Mouse (Mus musculus): ENCODE data around the gene Cib1. TPM values are rescaled to one million over a fixed set of nuclear protein-coding genes. Genes with fewer than 3 reads are reported as not detected.
A peak's percentile ranks its signal among the peaks of the same experiment; 100 is the strongest.

Gene Cib1
- polyA plus RNA-seq, 1 experiment from 2014 or later: 67.4 TPM

GRCm38 (mm10) chr7:80192226-80193061, 40.2 kb downstream of the Cib1 start:
- no peaks in the 10 kb centered on the region for H3K36me3 ChIP-seq (ENCODE audit: insufficient read depth)
- DNase-seq (peak; percentile 93), ATAC-seq (ENCODE audit: insufficient read depth) (peak; percentile 85)
- peak overlapping the region; percentile 77 for H3K27ac ChIP-seq (ENCODE audit: low read depth)
- no peak for TF ChIP-seq CTCF (IDR thresholded peaks at IDR 0.05; ENCODE audit: low read depth)
- H3K9me3 ChIP-seq (ENCODE audit: low read depth, low read length): no peaks in the 10 kb centered on the region
- H3K4me2 ChIP-seq: peak overlapping the region; percentile 65
- no peaks in the 10 kb centered on the region for H3K27me3 ChIP-seq (ENCODE audit: insufficient read depth, low read length)
- peak overlapping the region; percentile 29 for H3K4me3 ChIP-seq (ENCODE audit: low read depth, low read length)
- peak overlapping the region; percentile 24 for H3K9ac ChIP-seq
- 11% methylated on average over 16 of the region's 16 CpGs for WGBS
- peaks cover 24% of the 10 kb centered on the region for H3K4me1 ChIP-seq (ENCODE audit: insufficient read depth)

GRCm38 (mm10) chr7:80191455-80191854, 41.2 kb downstream of the Cib1 start:
- Histone ChIP-seq H3K36me3 (ENCODE audit: insufficient read depth) (no peaks in the 10 kb centered on the region), H3K9me3 (ENCODE audit: low read depth, low read length) (no peaks in the 10 kb centered on the region), H3K9ac (no peak overlapping the region), H3K27me3 (ENCODE audit: insufficient read depth, low read length) (no peaks in the 10 kb centered on the region), H3K4me3 (ENCODE audit: low read depth, low read length) (no peak overlapping the region), H3K27ac (ENCODE audit: low read depth) (peak overlapping the region; percentile 77; the same call in 1 of the 2 replicates), H3K4me1 (ENCODE audit: insufficient read depth) (peaks cover 24% of the 10 kb centered on the region), H3K4me2 (no peak overlapping the region)
- WGBS: 61% methylated on average over 5 of the region's 5 CpGs
- no peak for TF ChIP-seq CTCF (IDR thresholded peaks at IDR 0.05; ENCODE audit: low read depth)
- ATAC-seq (ENCODE audit: insufficient read depth) (peak; percentile 16; the same call in 1 of the 2 replicates), DNase-seq (peak; percentile 36)

- H3K4me3 ChIP-seq (ENCODE audit: low read depth, low read length): no peak overlapping the region
- no peaks in the 10 kb centered on the region for H3K9me3 ChIP-seq (ENCODE audit: low read depth, low read length)
- peaks cover 28% of the 10 kb centered on the region for H3K4me1 ChIP-seq (ENCODE audit: insufficient read depth)
- H3K9ac ChIP-seq: no peak overlapping the region
- H3K27ac ChIP-seq (ENCODE audit: low read depth): no peak overlapping the region; the same call in 1 of the 2 replicates
- H3K4me2 ChIP-seq: no peak overlapping the region
- H3K27me3 ChIP-seq (ENCODE audit: insufficient read depth, low read length): no peaks in the 10 kb centered on the region
- ATAC-seq (ENCODE audit: insufficient read depth) (no peak), DNase-seq (peak; percentile 55)
- 53% methylated on average over 11 of the region's 11 CpGs for WGBS
- TF ChIP-seq CTCF (IDR thresholded peaks at IDR 0.05; ENCODE audit: low read depth): no peak
- no peaks in the 10 kb centered on the region for H3K36me3 ChIP-seq (ENCODE audit: insufficient read depth)
Measured at GRCm38 (mm10) chr7:80189147-80189933, 43.3 kb downstream of the Cib1 start.

GRCm38 (mm10) chr7:80188579-80189125, 44.0 kb downstream of the Cib1 start:
- H3K4me1 ChIP-seq (ENCODE audit: insufficient read depth): peaks cover 23% of the 10 kb centered on the region
- H3K27me3 ChIP-seq (ENCODE audit: insufficient read depth, low read length): no peaks in the 10 kb centered on the region
- H3K4me2 ChIP-seq: no peak overlapping the region
- H3K36me3 ChIP-seq (ENCODE audit: insufficient read depth): no peaks in the 10 kb centered on the region
- H3K9ac ChIP-seq: no peak overlapping the region
- DNase-seq (no peak), ATAC-seq (ENCODE audit: insufficient read depth) (no peak)
- H3K9me3 ChIP-seq (ENCODE audit: low read depth, low read length): no peaks in the 10 kb centered on the region
- H3K27ac ChIP-seq (ENCODE audit: low read depth): no peak overlapping the region; the same call in 1 of the 2 replicates
- H3K4me3 ChIP-seq (ENCODE audit: low read depth, low read length): no peak overlapping the region
- no peak for TF ChIP-seq CTCF (IDR thresholded peaks at IDR 0.05; ENCODE audit: low read depth)
- 92% methylated on average over 2 of the region's 2 CpGs for WGBS

- H3K9me3 ChIP-seq (ENCODE audit: low read depth, low read length): no peaks in the 10 kb centered on the region
- peak overlapping the region; percentile 57; the same call in 1 of the 2 replicates for H3K4me3 ChIP-seq (ENCODE audit: low read depth, low read length)
- no peaks in the 10 kb centered on the region for H3K27me3 ChIP-seq (ENCODE audit: insufficient read depth, low read length)
- peak overlapping the region; percentile 85 for H3K4me2 ChIP-seq
- no peaks in the 10 kb centered on the region for H3K36me3 ChIP-seq (ENCODE audit: insufficient read depth)
- 0 out of 2 replicates have a peak overlapping the region, but pooled peaks have one; percentile 5 for H3K27ac ChIP-seq (ENCODE audit: low read depth)
- DNase-seq: no peak
- no peak for ATAC-seq (ENCODE audit: insufficient read depth)
- TF ChIP-seq CTCF (IDR thresholded peaks at IDR 0.05; ENCODE audit: low read depth): no peak
- H3K4me1 ChIP-seq (ENCODE audit: insufficient read depth): peaks cover 18% of the 10 kb centered on the region
- H3K9ac ChIP-seq: peak overlapping the region; percentile 54
- 69% methylated on average over 12 of the region's 12 CpGs for WGBS
Measured at GRCm38 (mm10) chr7:80187501-80187900, 45.1 kb downstream of the Cib1 start.

GRCm38 (mm10) chr7:80186531-80187296, 45.9 kb downstream of the Cib1 start, which contains the start of gene Sema4b:
TSS of gene Sema4b (plus strand) at chr7:80186841.
- H3K27ac ChIP-seq (ENCODE audit: low read depth): peak within 1 kb of the TSS; percentile 67; the same call in 1 of the 2 replicates
- WGBS: under 1% methylated on average over 51 of the region's 51 CpGs
- peak within 1 kb of the TSS; percentile 57 for H3K4me3 ChIP-seq (ENCODE audit: low read depth, low read length)
- peak; percentile 39; the same call in 1 of the 2 replicates for TF ChIP-seq CTCF (IDR thresholded peaks at IDR 0.05; ENCODE audit: low read depth)
- no peaks in the 10 kb centered on the region for H3K27me3 ChIP-seq (ENCODE audit: insufficient read depth, low read length)
- peak within 1 kb of the TSS; percentile 85 for H3K4me2 ChIP-seq
- no peaks in the 10 kb centered on the region for H3K36me3 ChIP-seq (ENCODE audit: insufficient read depth)
- no peaks in the 10 kb centered on the region for H3K9me3 ChIP-seq (ENCODE audit: low read depth, low read length)
- ATAC-seq (ENCODE audit: insufficient read depth) (peak; percentile 94), DNase-seq (peak; percentile 85)
- H3K4me1 ChIP-seq (ENCODE audit: insufficient read depth): peaks cover 12% of the 10 kb centered on the region
- H3K9ac ChIP-seq: peak within 1 kb of the TSS; percentile 54
